8 mouse cellular contexts compared by ENCODE assay signal in genomic region chr7:122289243-122290111, GRCm38 (mm10). TPM values are rescaled to one million over a fixed set of nuclear protein-coding genes. Genes with fewer than 3 reads are reported as not detected.
DNase-seq lines count a peak whose midpoint lies in the region; ATAC-seq and TF ChIP-seq lines count a peak whose summit lies in the region.

No protein-coding gene starts in this region.

- no peaks in the 10 kb centered on the region for H3K9me3 ChIP-seq in ES-E14 (ENCODE audit: control insufficient read depth, insufficient read depth, low read depth, low read length)
- H3K9me3 ChIP-seq in heart, embryonic 14.5 days (ENCODE audit: control insufficient read depth, low read length), result no peaks in the 10 kb centered on the region
- no peaks in the 10 kb centered on the region for H3K9me3 ChIP-seq in limb, embryonic 11.5 days (ENCODE audit: control insufficient read depth, low read length)
- H3K9me3 ChIP-seq in midbrain, embryonic 15.5 days, result no peaks in the 10 kb centered on the region

- H3K36me3 ChIP-seq in ES-E14 (ENCODE audit: control insufficient read depth, insufficient read depth, low read length, poor library complexity, severe bottlenecking), result no peaks in the 10 kb centered on the region
- H3K36me3 ChIP-seq in heart, embryonic 14.5 days (ENCODE audit: control insufficient read depth, insufficient read depth, low read length), result no peaks in the 10 kb centered on the region
- H3K36me3 ChIP-seq in limb, embryonic 11.5 days (ENCODE audit: control insufficient read depth, insufficient read depth, low read length), result no peaks in the 10 kb centered on the region
- H3K36me3 ChIP-seq in midbrain, embryonic 15.5 days (replicated peaks), result no peaks in the 10 kb centered on the region
- H3K36me3 ChIP-seq in splenic B cell, adult 2 months (ENCODE audit: control insufficient read depth, insufficient read depth, low read length, poor library complexity, severe bottlenecking), result peaks cover 4% of the 10 kb centered on the region

- in situ Hi-C loops in ES-E14 (cut with MboI; ENCODE audit: low sequenced_read_pairs in 2 of 2, unreplicated experiment in 2 of 2), result no loop called here

- peak overlapping the region; percentile 45 for H3K9ac ChIP-seq in ES-E14 (ENCODE audit: insufficient read depth, low read depth, low read length, poor library complexity, severe bottlenecking)
- H3K9ac ChIP-seq in heart, embryonic 14.5 days (ENCODE audit: low read length), result peak overlapping the region; percentile 60
- H3K9ac ChIP-seq in limb, embryonic 11.5 days (ENCODE audit: low read length), result peak overlapping the region; percentile 22; the same call in 1 of the 2 replicates
- H3K9ac ChIP-seq in midbrain, embryonic 15.5 days, result peak overlapping the region; percentile 76

- H3K27me3 ChIP-seq in heart, embryonic 14.5 days (ENCODE audit: control insufficient read depth, insufficient read depth, low read length), result peaks cover 47% of the 10 kb centered on the region
- peaks cover 28% of the 10 kb centered on the region for H3K27me3 ChIP-seq in limb, embryonic 11.5 days (ENCODE audit: control insufficient read depth, insufficient read depth, low read length)
- 0 out of 2 replicates have a peak, but pooled peaks cover 5% of the 10 kb centered on the region for H3K27me3 ChIP-seq in midbrain, embryonic 15.5 days (replicated peaks)
- no peaks in the 10 kb centered on the region for H3K27me3 ChIP-seq in splenic B cell, adult 2 months (ENCODE audit: control insufficient read depth, insufficient read depth, low read length, poor library complexity, severe bottlenecking)

- H3K4me3 ChIP-seq in ES-E14 (ENCODE audit: insufficient read depth in 1 of 2, low read depth in 1 of 2, low read length in 2 of 2, poor library complexity in 1 of 2, severe bottlenecking in 1 of 2), result peak overlapping the region; percentile 84 to 85
- H3K4me3 ChIP-seq in heart, embryonic 14.5 days (ENCODE audit: control insufficient read depth in 1 of 2, insufficient read depth in 1 of 2, low read depth in 1 of 2, low read length in 2 of 2), result peak overlapping the region; percentile 53 to 66
- peak overlapping the region; percentile 43 for H3K4me3 ChIP-seq in limb, embryonic 11.5 days (ENCODE audit: low read depth, low read length)
- peak overlapping the region; percentile 83 for H3K4me3 ChIP-seq in midbrain, embryonic 15.5 days

- DNase-seq in A20 (ENCODE audit: low read depth, low spot score) (peak; percentile 58), ES-E14 (ENCODE audit: low read depth, low spot score) (no peak)
- peak; percentile 53 for DNase-seq in limb, embryonic 11.5 days (ENCODE audit: low spot score)
- peak; percentile 51 for DNase-seq in splenic B cell, adult 2 months (ENCODE audit: low read depth, low spot score)
- DNase-seq in left cerebral cortex, postnatal 25 days (ENCODE audit: low spot score in 2 of 2), result no peak

- ATAC-seq in common myeloid progenitor, adult 5-6 weeks (replicated peaks; ENCODE audit: low read depth, poor library complexity, severe bottlenecking), result peak; percentile 43
- peak; percentile 54 for ATAC-seq in heart, embryonic 14.5 days (ENCODE audit: insufficient number of reproducible peaks, insufficient read depth, low FRiP score, low read depth)
- peak; percentile 55; the same call in 1 of the 2 replicates for ATAC-seq in limb, embryonic 11.5 days (ENCODE audit: insufficient number of reproducible peaks, low FRiP score, low TSS enrichment, low read depth)
- ATAC-seq in midbrain, embryonic 15.5 days (replicated peaks), result peak; percentile 49

- peaks cover 0 to 3% of the 10 kb centered on the region in 2 experiments; a peak in 1 of 4 replicates for H3K4me1 ChIP-seq in ES-E14 (ENCODE audit: control insufficient read depth in 2 of 2, insufficient read depth in 2 of 2, low read length in 2 of 2, poor library complexity in 1 of 2)
- peaks cover 4 to 13% of the 10 kb centered on the region in 2 experiments; a peak in 3 of 4 replicates for H3K4me1 ChIP-seq in heart, embryonic 14.5 days (ENCODE audit: control insufficient read depth in 2 of 2, insufficient read depth in 2 of 2, low read length in 2 of 2)
- peaks cover 6% of the 10 kb centered on the region; the same call in 1 of the 2 replicates for H3K4me1 ChIP-seq in limb, embryonic 11.5 days (ENCODE audit: control insufficient read depth, insufficient read depth, low read length)
- H3K4me1 ChIP-seq in midbrain, embryonic 15.5 days, result peaks cover 22% of the 10 kb centered on the region

- intact Hi-C loops in left cerebral cortex, postnatal 25 days (cut with DNase I), result loop anchor here (2.0 to 5.0 kb wide), 2 partner anchors 39 to 53 kb away; no protein-coding TSS in a partner anchor

- WGBS in heart, embryonic 14.5 days, result under 1% methylated on average over 64 of the region's 66 CpGs
- WGBS in limb, embryonic 11.5 days, result under 1% methylated on average over 57 of the region's 66 CpGs
- under 1% methylated on average over 66 of the region's 66 CpGs for WGBS in midbrain, embryonic 15.5 days

- peak overlapping the region; percentile 96 for H3K4me2 ChIP-seq in heart, embryonic 14.5 days (ENCODE audit: low read length)
- H3K4me2 ChIP-seq in limb, embryonic 11.5 days (ENCODE audit: low read depth, severe bottlenecking), result peak overlapping the region; percentile 93
- H3K4me2 ChIP-seq in midbrain, embryonic 15.5 days, result peak overlapping the region; percentile 95

- no peak overlapping the region for H3K27ac ChIP-seq in ES-E14 (ENCODE audit: insufficient read depth, low read depth, low read length, poor library complexity, severe bottlenecking)
- no peak overlapping the region for H3K27ac ChIP-seq in heart, embryonic 14.5 days (replicated peaks in 1 of 2; ENCODE audit: control insufficient read depth in 1 of 2, insufficient read depth in 1 of 2, low read depth in 2 of 2, low read length in 2 of 2)
- no peak overlapping the region for H3K27ac ChIP-seq in limb, embryonic 11.5 days (replicated peaks; ENCODE audit: low read depth, low read length)
- peak overlapping the region; percentile 81 for H3K27ac ChIP-seq in midbrain, embryonic 15.5 days

TF ChIP-seq in ES-E14, 5 proteins besides CTCF, POLR2A, EP300 and RAD21:
- TF ChIP-seq HCFC1 (IDR thresholded peaks at IDR 0.05; ENCODE audit: borderline replicate concordance, insufficient read depth, low read length) (0 out of 2 replicates have a peak, but pooled peaks have one; percentile 11), CHD2 (IDR thresholded peaks at IDR 0.05; ENCODE audit: low read depth, low read length) (no peak)
TF ChIP-seq in ES-E14: peak in this region for 1.

RNA-seq across cellular contexts. Expression of gene Prkcb, which starts 0.9 kb away (rescaled TPM):
- total RNA-seq in ES-E14 (2012; rRNA removed), result 6.1 and 10.6 TPM in 2 replicates
- total RNA-seq in common myeloid progenitor, adult 5-6 weeks (2017), result 3.7 and 4.8 TPM in 2 replicates
- polyA plus RNA-seq in heart, embryonic 14.5 days (2014; fragmentation: Nextera tagmentation; extraction: Ambion mirVana), result 5.8 and 6.7 TPM in 2 replicates
- polyA plus RNA-seq in limb, embryonic 11.5 days (2014; fragmentation: Nextera tagmentation; extraction: Ambion mirVana), result 4.4 and 4.6 TPM in 2 replicates
- 107 and 117 TPM in 2 replicates for polyA plus RNA-seq in midbrain, embryonic 15.5 days (2015; fragmentation: Nextera tagmentation; extraction: Ambion mirVana)
- 1,000 to 10,000 TPM; 1,042 to 1,074 TPM for total RNA-seq in left cerebral cortex, postnatal 25 days (2021)

Comparison
In these comparisons a context has a peak if more than half of its experiments do, and no peak if none do; other contexts are left out.
1. DNase-seq: peak in A20 (single experiment), limb, embryonic 11.5 days (single experiment) and splenic B cell, adult 2 months (single experiment); none in ES-E14 (single experiment) and left cerebral cortex, postnatal 25 days (0 of 2).
2. H3K9ac ChIP-seq: peak in every context shown above with its lines; median percentile 76 in midbrain, embryonic 15.5 days; 60 in heart, embryonic 14.5 days; 45 in ES-E14; 22 in limb, embryonic 11.5 days.
3. RNA of gene Prkcb, which starts 0.9 kb away (total RNA-seq): 1,042 to 1,074 TPM in left cerebral cortex, postnatal 25 days; 6.1 to 10.6 TPM in ES-E14 and 3.7 to 4.8 TPM in common myeloid progenitor, adult 5-6 weeks; every median in the first group is over 10 times any median in the second.
4. Peak in every context shown above with its lines, with median percentiles within 50 percentile points of each other: H3K4me3 ChIP-seq, ATAC-seq and H3K4me2 ChIP-seq.